Mouse (Mus musculus) intestine, postnatal 0 days (tissue): ENCODE data around the gene Ninl. TPM values are rescaled to one million over a fixed set of nuclear protein-coding genes. Genes with fewer than 3 reads are reported as not detected.
A peak's percentile ranks its signal among the peaks of the same experiment; 100 is the strongest.

Source experiments
- ATAC-seq: fragments of 200-750 bp; cut with Nextera tagmentation; 2 replicates; pipeline ENCODE4 v1.8.0; 2017; ENCODE audit warnings: mild to moderate bottlenecking, moderate TSS enrichment, moderate library complexity
- H3K27ac ChIP-seq: fragments of 300-500 bp; sonication (generic); 2 replicates; pipeline ENCODE4 v1.5.1; 2014; ENCODE audit warnings: mild to moderate bottlenecking, low read depth, low read length, moderate library complexity
- H3K27me3 ChIP-seq: fragments of 300-500 bp; sonication (generic); replicated peaks from 2 replicates; pipeline ENCODE4 v1.6.1; 2014; ENCODE audit warnings: low read length, mixed read lengths; ENCODE audit not compliant: control insufficient read depth, insufficient read depth
- H3K36me3 ChIP-seq: fragments of 300-500 bp; sonication (generic); 2 replicates; pipeline ENCODE4 v1.6.1; 2014; ENCODE audit warnings: mild to moderate bottlenecking, moderate library complexity; ENCODE audit not compliant: control insufficient read depth, insufficient read depth
- H3K4me1 ChIP-seq: fragments of 300-500 bp; sonication (generic); replicated peaks from 2 replicates; pipeline ENCODE4 v1.6.1; 2014; ENCODE audit warnings: antibody characterized with exemption, low read length, mixed read lengths; ENCODE audit not compliant: control insufficient read depth, insufficient read depth
- H3K4me2 ChIP-seq: fragments of 300-500 bp; sonication (generic); replicated peaks from 2 replicates; pipeline ENCODE4 v1.6.1; 2014; ENCODE audit warnings: low read depth, mild to moderate bottlenecking, moderate library complexity
- H3K4me3 ChIP-seq: fragments of 300-500 bp; sonication (generic); 2 replicates; pipeline ENCODE4 v1.5.1; 2014; ENCODE audit warnings: low read depth, low read length
- H3K9ac ChIP-seq: fragments of 300-500 bp; sonication (generic); 2 replicates; pipeline ENCODE4 v1.6.1; 2014; ENCODE audit warnings: mild to moderate bottlenecking, low read depth, low read length
- H3K9me3 ChIP-seq: fragments of 300-500 bp; sonication (generic); 2 replicates; pipeline ENCODE4 v1.6.1; 2016; ENCODE audit warnings: mixed run types; ENCODE audit not compliant: control insufficient read depth
- CTCF ChIP-seq: sonication (generic); IDR thresholded peaks from 2 replicates; pipeline ENCODE4 v1.5.1; 2016; ENCODE audit warnings: low read depth, mild to moderate bottlenecking, control low read depth, antibody characterized with exemption, moderate library complexity
- WGBS: fragments of 180-500 bp; shearing (Covaris S2); extraction: QIAGEN DNeasy Blood & Tissue Kit; methylation state at CpG from one replicate; pipeline ENCODE4 v1.1.7; 2014; 5-methylcytosine and 5-hydroxymethylcytosine counted together
- polyA plus RNA-seq: library from polyadenylated mRNA; unstranded; fragments of >200 nt; fragmentation: Nextera tagmentation; extraction: Ambion mirVana; gene quantifications from 2 replicates; pipeline ENCODE4 v1.2.1, GENCODE M21; 2015

The Ninl gene
- polyA plus RNA-seq, 1 experiment from 2014 or later: 1.5 TPM

DNA sequence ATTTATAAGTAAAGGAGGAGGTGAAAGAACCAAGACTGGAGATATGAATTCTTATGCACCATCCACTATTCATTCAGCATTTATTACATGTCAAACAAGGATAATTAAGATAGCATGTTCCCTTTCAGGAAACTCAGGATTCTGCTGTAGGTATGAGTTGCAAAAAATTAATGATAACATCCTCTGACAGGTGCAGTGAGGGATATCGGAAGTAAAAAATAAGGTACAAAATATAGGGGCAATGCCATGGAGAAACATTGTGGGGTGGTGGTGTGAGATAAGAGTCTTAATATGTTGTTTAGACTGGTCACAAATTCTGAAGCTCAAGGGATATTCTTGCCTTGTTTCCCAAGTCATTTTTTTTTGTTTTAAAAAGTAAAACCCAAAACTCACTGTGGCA lies 1.9 kb downstream of the Ninl start:
- no peak for ATAC-seq
- TF ChIP-seq CTCF: no peak
- H3K4me3 ChIP-seq: no peak overlapping the region
- H3K9ac ChIP-seq: 0 out of 2 replicates have a peak overlapping the region, but pooled peaks have one; percentile 91
- no peak overlapping the region for H3K4me2 ChIP-seq
- no peak overlapping the region for H3K27ac ChIP-seq
- no peaks in the 10 kb centered on the region for H3K4me1 ChIP-seq
- no peaks in the 10 kb centered on the region for H3K27me3 ChIP-seq
- WGBS: 80% methylated on average over 1 of the region's 1 CpGs
- H3K9me3 ChIP-seq: no peaks in the 10 kb centered on the region
- no peaks in the 10 kb centered on the region for H3K36me3 ChIP-seq

DNA sequence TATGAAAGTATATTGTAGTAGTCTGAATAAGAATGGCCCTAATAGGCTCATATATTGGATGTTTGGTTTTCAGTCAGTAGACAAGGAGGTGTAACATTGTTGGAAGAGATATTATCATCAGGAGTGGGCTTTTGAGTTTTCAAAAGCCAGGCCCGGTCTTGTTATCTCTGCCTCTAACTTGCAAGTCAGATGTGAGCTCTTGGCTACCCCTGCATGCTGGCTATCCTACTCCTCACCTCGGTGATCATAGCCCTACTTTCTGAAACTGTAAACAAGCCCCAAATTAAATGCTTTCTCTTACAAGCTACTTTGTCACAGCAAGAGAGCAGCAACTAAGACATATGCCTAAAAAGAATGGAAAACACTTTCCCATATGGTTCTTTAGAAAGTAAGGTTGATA lies 2.5 kb downstream of the Ninl start:
- Histone ChIP-seq H3K4me2 (no peak overlapping the region), H3K4me3 (no peak overlapping the region), H3K27me3 (no peaks in the 10 kb centered on the region), H3K9ac (no peak overlapping the region), H3K9me3 (no peaks in the 10 kb centered on the region), H3K36me3 (no peaks in the 10 kb centered on the region), H3K4me1 (no peaks in the 10 kb centered on the region), H3K27ac (no peak overlapping the region)
- 83% methylated on average over 2 of the region's 2 CpGs for WGBS
- no peak for TF ChIP-seq CTCF
- no peak for ATAC-seq

DNA sequence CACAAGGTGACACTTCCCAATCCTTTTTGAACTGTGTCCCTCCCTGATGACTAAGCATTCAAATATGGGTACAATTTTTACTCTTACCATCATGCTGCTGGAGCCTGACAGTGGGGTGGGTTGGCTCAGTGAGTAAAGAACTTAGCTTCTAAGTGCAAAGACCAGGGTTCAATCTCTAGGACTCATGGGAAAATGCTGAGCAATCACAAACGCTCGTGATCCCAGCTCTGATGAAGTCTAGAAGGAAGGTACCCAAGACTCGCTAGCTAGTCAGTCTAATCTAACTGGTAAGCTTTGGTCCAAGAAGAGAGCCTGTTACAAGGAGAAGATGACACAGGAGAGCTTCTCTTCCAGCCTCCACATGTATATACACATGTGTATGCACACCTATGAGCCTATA lies 4.7 kb downstream of the Ninl start:
- H3K4me2 ChIP-seq: no peak overlapping the region
- no peak for ATAC-seq
- 79% methylated on average over 3 of the region's 3 CpGs for WGBS
- no peak overlapping the region for H3K4me3 ChIP-seq
- no peak for TF ChIP-seq CTCF
- no peak overlapping the region for H3K9ac ChIP-seq
- H3K27ac ChIP-seq: no peak overlapping the region
- no peaks in the 10 kb centered on the region for H3K9me3 ChIP-seq
- no peaks in the 10 kb centered on the region for H3K4me1 ChIP-seq
- H3K27me3 ChIP-seq: no peaks in the 10 kb centered on the region
- H3K36me3 ChIP-seq: no peaks in the 10 kb centered on the region

DNA sequence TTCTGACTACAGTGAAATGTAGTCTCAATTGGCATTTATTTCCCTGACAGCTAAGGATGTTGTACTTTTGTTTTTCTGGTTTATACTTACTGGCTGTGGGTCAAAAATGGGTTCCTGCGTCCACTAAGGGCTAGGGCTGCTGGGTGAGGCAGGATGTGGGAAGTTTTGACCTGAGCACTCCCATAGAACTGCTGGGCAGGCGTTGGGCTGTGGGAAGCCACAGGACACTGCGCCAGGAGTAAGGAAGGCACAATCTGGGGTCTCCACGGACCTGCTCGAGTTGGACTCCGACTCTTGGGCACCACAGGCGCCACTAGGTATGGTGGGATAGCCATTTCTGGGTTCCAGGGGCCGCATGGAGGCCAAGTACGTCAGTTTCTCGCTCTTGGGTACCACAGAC lies 18.0 kb downstream of the Ninl start:
- H3K4me3 ChIP-seq: no peak overlapping the region
- no peak for TF ChIP-seq CTCF
- H3K36me3 ChIP-seq: no peaks in the 10 kb centered on the region
- no peak for ATAC-seq
- H3K9ac ChIP-seq: no peak overlapping the region
- WGBS: 90% methylated on average over 10 of the region's 10 CpGs
- H3K4me1 ChIP-seq: no peaks in the 10 kb centered on the region
- no peaks in the 10 kb centered on the region for H3K9me3 ChIP-seq
- no peaks in the 10 kb centered on the region for H3K27me3 ChIP-seq
- no peak overlapping the region for H3K27ac ChIP-seq
- H3K4me2 ChIP-seq: no peak overlapping the region

DNA sequence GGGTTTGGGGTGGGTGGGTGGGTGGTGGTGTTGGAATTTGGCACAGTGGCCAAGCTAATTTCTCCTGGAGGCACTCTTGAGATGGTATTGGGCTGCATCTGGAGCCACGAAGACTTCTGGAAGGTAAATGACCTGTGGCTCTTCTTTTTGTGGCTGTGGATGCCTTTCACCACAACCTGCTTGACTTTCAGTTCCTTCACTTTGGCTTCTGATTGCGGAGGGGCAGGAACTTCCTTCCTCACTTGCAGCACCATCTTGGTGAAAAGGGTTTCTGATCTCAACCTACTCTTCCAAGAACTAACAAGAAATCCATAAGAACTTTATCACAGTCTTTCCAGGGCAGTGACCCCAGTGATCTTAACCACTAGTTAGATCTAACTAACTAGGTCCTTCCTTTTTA lies 23.9 kb downstream of the Ninl start:
- Histone ChIP-seq H3K9me3 (no peaks in the 10 kb centered on the region), H3K4me1 (no peaks in the 10 kb centered on the region), H3K9ac (no peak overlapping the region), H3K4me3 (no peak overlapping the region), H3K4me2 (no peak overlapping the region), H3K27me3 (no peaks in the 10 kb centered on the region), H3K36me3 (no peaks in the 10 kb centered on the region), H3K27ac (no peak overlapping the region)
- no peak for TF ChIP-seq CTCF
- ATAC-seq: no peak
- WGBS: 71% methylated on average over 2 of the region's 2 CpGs

DNA sequence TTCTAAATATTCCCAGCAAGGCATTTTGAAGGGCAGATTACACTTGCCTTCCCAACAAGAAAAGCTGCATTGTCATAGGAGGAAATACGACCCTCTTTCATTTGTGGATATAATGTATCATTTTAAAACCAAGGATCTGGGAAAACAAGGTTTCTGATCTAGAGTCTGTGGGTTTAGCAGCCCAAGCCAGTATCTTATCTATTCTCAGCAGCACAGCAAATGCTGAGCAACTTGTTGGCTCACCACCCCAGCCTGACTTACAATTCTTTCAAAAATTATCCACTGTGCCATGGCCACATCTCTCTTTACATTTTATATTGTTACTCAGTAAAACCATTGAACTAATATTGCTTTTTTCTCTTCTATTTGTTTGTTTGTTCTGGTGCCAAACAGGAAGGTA lies 27.9 kb downstream of the Ninl start:
- no peak for TF ChIP-seq CTCF
- no peaks in the 10 kb centered on the region for H3K9me3 ChIP-seq
- 0 out of 2 replicates have a peak, but pooled peaks cover 5% of the 10 kb centered on the region for H3K4me1 ChIP-seq
- H3K27me3 ChIP-seq: 0 out of 2 replicates have a peak, but pooled peaks cover 13% of the 10 kb centered on the region
- H3K4me3 ChIP-seq: no peak overlapping the region
- no peak overlapping the region for H3K4me2 ChIP-seq
- 44% methylated on average over 1 of the region's 1 CpGs for WGBS
- H3K27ac ChIP-seq: no peak overlapping the region
- H3K36me3 ChIP-seq: no peaks in the 10 kb centered on the region
- no peak for ATAC-seq
- no peak overlapping the region for H3K9ac ChIP-seq

DNA sequence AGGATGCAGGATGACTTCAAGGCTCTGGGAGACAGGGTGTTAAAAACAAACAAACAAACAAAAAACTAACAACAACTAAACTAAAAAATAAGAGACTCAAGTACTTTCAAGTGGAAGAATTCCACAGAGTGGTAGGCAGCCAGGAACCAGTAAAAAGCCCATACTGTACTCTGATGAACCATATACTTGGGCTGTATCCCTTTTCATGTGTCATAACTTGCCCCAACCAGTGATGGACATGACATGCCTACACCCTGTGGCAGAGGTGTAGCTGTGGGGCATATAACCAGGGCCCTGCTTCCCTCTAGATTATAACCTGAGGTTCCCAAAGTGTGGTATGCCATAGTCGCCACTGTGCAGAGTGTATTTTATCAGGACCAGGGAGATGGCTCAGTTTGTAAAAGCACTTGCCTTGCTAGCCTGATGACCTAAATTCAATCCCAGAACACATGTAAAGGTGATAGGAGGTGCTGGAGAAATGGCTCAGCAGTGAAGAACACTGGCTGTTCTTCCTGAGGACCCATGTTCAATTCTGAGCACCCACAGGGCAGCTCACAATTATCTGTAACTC lies 29.6 kb downstream of the Ninl start:
- Histone ChIP-seq H3K9me3 (no peaks in the 10 kb centered on the region), H3K27ac (no peak overlapping the region), H3K36me3 (no peaks in the 10 kb centered on the region), H3K4me1 (0 out of 2 replicates have a peak, but pooled peaks cover 5% of the 10 kb centered on the region), H3K27me3 (0 out of 2 replicates have a peak, but pooled peaks cover 13% of the 10 kb centered on the region), H3K4me2 (peak overlapping the region; percentile 93), H3K4me3 (peak overlapping the region; percentile 66), H3K9ac (peak overlapping the region; percentile 78; the same call in 1 of the 2 replicates)
- 0 out of 2 replicates have a peak, but pooled peaks have one; percentile 17 for ATAC-seq
- no peak for TF ChIP-seq CTCF
- 87% methylated on average over 1 of the region's 1 CpGs for WGBS
